Mouse (Mus musculus) urinary bladder, postnatal 36 days (tissue): ENCODE data around the gene Atxn2.
"Not testable (repeated sequence)": the region's sequence is repeated elsewhere in the genome, so short reads cannot be mapped to it uniquely, and the experiment has no call there.

ENCODE experiments used
- DNase-seq, 2 experiments: peaks; one replicate each; pipeline ENCODE4 v3.0.0; 2022; ENCODE audit warnings: low spot score in 2 of 2, mixed read lengths in 1 of 2

The Atxn2 gene

GRCm38 (mm10) chr5:121834991-121835747, 124.0 kb downstream of the Atxn2 start:
- no peak for DNase-seq

DNA sequence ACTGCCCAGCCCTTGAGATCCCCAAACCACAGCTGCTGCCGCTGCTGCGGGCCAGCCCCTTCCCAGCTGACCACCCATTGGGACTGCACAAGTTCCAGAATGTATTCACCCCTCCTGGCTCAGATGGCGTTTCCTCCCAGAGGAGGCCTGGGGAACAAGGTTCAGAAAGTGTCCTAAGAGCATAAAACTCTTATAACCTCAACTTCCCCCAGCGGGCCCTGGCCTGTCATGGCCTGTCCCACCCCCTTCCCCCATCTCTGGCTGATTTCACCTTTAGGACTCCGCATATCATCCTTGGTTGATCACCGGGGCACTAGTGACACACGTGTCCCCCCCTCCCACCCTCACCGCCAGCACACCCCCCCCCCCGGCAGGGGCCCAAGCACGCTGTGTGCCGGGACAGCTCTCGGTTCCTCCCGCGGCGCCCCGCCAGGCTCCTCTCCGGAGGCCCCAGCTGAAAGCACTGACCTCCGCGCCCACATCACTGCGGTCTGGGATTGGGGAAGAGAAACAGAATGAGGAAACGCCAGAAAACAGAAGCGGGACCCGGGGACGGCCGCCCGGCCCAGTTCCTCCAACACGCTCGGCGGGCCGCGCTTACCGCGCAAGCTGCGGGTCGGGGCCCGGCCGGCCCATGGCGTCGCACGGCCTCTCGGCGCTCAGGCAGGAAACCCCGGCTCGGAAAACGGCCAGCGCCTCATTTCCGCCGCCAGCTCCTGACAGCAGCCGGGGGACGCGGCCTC, 125.0 kb downstream of the Atxn2 start:
- no peak for DNase-seq

DNA sequence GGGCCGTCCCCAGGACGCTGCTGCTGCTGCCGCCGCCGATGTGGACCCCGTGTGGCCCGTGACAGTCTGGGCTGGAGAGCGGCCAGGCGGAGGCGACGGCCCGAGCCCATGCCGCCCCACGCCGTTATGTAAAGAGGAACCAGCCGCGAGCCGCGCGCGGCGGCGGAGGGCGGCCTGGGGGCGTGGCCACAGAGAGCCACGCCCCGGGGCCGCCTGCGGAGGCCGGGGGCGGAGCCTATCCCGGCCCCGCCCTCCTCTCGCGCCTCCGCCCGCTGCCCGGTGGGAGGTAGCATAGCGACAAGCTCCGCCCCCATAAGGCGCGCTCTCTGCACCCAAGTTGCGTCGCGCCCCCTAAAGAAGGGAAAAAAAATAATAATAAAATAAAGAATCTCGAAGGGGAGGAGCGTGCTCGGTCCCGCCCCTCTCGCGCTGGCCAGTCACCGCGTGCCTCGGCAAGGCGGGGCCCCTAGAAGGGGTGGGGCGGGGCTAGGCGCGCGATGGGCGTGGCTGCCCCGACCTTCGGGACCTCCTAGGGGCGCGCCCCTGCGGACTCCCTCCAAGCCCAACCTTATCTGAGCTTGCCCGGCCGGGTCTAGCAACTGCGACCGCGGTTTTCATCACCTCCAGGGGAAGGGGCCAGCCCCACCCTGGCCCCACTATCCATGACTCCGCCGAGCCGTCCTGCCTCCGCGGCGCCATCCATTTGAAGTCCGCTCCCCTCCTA, 125.7 kb downstream of the Atxn2 start:
- peak; percentile 89 to 93 for DNase-seq

DNA sequence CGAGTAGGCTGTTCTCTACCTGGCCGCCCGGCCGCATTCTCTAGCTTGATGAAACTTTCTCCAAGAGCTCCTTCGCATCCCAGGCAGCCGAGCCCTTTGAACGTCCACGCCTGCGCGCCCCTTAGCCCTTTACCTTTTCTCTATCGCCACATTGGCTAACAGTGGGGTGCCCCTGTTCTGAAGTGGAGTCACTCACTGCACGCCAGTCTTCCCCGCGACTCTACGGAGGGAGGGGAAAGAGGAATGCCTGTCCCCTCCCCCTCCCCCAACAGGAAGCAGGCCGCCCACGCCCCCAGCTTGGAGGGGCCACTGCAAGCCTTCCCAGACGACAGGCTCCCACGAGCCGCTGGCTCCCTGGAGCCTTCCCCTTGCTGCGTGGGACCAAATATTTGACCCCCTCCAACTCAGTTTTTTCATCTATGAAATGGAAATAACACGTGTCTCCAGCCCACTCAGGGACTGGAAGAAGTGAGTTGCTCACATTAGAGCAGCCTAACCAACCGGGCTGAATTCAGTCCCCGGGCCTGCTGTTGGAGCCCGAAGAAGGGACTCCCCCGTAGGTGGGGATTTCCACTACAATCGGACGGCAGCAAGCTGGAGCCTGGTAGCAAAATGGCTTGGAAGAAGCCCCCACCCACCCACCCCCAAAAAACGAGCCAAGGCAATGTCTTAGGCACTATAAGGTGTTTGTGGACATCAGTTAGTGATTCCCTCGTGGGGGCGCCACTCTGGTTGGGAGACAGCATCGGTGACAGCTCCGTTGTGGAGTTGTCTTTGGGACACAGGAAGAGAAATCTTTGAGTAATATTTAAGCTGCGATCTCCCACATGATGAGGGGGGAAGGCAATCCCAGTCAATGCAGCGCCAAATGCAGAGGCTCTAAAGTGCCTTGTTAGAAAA, 126.6 kb downstream of the Atxn2 start, which contains the start of gene Sh2b3:
Gene Sh2b3, minus strand, starts transcription at position 206 of the 900 bp plus-strand sequence.
- DNase-seq, result no peak

- peak; percentile 56 to 70 for DNase-seq
Observed at GRCm38 (mm10) chr5:121838341-121839127, 127.4 kb downstream of the Atxn2 start.

- no peak for DNase-seq
Observed at GRCm38 (mm10) chr5:121839128-121839473, 128.0 kb downstream of the Atxn2 start.

GRCm38 (mm10) chr5:121841516-121841915, 130.4 kb downstream of the Atxn2 start:
- no peak for DNase-seq

GRCm38 (mm10) chr5:121841973-121842372, 130.8 kb downstream of the Atxn2 start:
- no peak for DNase-seq

GRCm38 (mm10) chr5:121842665-121843118, 131.6 kb downstream of the Atxn2 start:
- DNase-seq, result peak; percentile 76 to 83

GRCm38 (mm10) chr5:121843138-121843905, 132.2 kb downstream of the Atxn2 start:
- DNase-seq, result no peak

DNA sequence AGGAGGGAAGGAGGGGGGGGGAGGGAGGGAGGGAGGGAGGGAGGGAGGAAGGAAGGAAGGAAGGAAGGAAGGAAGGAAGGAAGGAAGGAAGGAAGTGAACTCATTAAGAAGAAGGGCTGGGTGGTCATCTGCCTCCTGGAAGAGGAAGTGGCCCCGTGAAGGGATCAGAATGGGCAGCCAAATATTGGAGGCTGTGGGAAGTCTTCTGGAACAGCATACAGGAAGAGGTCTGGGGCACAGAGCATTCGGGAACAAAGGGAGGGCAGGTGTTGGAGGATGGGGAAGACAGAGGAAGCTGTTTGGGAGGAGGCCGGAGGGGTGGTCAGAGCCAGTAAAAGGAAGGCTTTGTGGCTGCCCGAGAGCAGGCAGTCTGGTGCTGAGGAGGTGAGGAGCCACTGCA, 134.2 kb downstream of the Atxn2 start:
- no peak for DNase-seq

DNA sequence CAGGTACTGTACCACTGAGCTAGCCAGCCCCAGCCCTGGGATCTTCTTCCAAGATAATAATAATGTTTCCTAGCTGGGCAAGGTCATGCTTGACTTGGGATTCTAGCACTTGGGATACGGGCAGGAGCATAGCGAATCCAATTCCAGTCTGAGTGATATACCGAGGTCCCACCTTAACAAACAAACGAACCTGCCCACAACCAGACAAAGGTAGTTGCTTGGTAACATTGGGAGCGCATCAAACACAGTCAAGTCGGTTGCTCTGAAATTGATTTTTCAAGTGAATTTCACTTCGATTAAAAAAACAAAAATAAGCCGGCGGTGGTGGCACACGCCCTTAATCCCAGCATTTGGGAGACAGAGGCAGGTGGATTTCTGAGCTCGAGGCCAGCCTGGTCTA, 135.2 kb downstream of the Atxn2 start:
- no peak for DNase-seq

- not testable (repeated sequence) for DNase-seq
Observed at GRCm38 (mm10) chr5:121847269-121847668, 136.1 kb downstream of the Atxn2 start.

GRCm38 (mm10) chr5:121848035-121848519, 136.9 kb downstream of the Atxn2 start:
- DNase-seq, result peak; percentile 50 to 60

GRCm38 (mm10) chr5:121848743-121849142, 137.6 kb downstream of the Atxn2 start, which contains the start of gene Pheta1:
TSS of gene Pheta1 (plus strand) at chr5:121848984.
- DNase-seq, result peak; percentile 89 to 95

DNA sequence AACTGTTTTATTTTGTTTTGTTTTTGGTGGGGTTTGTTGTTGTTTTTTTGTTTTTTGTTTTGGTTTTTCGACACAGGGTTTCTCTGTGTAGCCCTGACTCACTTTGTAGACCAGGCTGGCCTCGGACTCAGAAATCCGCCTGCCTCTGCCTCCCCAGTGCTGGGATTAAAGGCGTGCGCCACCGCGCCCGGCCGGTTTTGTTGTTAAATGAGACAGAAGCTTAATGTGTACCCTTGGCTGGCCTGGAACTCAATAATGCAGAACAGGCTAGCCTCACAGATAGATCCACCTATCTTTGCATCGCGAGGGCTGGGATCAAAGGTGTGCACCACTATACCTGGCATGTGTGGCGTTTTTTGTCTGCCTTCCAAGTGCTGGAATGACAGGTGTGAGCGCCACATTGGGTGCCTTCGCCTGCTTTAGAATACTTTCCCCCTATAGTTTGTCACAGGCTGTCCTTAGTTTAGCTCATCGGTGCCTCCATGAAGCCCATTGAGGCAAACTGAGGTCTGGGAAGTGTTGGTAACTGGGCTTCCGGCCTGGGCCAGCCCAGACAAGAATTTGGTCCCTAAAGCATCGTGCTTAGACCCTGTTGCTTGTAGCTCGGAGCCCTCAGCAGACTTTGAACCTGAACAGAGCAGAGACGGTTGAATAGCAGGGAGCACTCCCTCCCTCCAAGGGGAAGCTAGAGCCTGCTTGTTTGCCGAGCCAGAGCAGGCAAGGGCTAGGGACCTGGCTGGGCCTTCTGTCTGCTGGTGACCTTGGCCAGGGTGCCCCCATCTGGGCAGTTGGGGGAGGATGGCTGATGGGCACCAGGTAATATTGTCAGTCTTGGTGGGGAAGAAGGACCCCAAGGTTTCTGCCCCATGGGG, 138.6 kb downstream of the Atxn2 start:
- DNase-seq, result no peak

GRCm38 (mm10) chr5:121853368-121854051, 142.4 kb downstream of the Atxn2 start:
- peak in 1 of 2 experiments; percentile 62 for DNase-seq

DNA sequence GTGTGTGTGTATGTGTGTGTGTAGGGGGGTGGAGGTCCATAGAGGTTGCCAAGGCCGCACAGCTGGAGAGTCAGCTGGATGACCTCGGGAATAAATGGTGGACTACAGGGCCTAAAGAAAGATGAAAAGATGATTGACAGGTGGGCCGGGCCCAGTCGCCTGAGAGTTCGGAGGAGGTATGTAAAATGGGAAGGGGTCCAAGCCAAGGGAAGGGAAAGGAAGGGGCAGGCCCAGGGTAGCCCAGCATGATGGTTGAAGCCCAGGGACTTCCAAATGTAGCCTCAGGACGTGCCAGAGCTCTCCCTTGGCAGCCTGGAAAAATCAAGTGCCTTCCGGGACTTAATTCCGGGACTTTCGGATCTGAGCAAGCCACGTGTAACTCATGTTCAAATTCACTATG, 143.6 kb downstream of the Atxn2 start:
- no peak for DNase-seq
